Mouse (Mus musculus) CH12.LX (cell line): ENCODE results near the gene Stat5b. TPM values are rescaled to one million over a fixed set of nuclear protein-coding genes. Genes with fewer than 3 reads are reported as not detected.

Experiments
- DNase-seq: peaks from one replicate; pipeline ENCODE4 v3.0.0-alpha.2; 2013; ENCODE audit errors: extremely low read depth
- H3K27ac ChIP-seq: 2 replicates; pipeline ENCODE4 v1.5.1; 2012; ENCODE audit warnings: low read depth, mild to moderate bottlenecking, control low read depth, moderate library complexity; ENCODE audit not compliant: insufficient read depth
- H3K27me3 ChIP-seq: replicated peaks from 2 replicates; pipeline ENCODE3; 2012; ENCODE audit warnings: inconsistent platforms
- H3K36me3 ChIP-seq, 2 experiments: replicated peaks in 1 of 2; 2 replicates each; pipeline versions ENCODE3 to v1.6.1; 2012; ENCODE audit warnings: inconsistent platforms in 1 of 2, low read length in 1 of 2, mild to moderate bottlenecking in 1 of 2, mixed read lengths in 1 of 2, moderate library complexity in 1 of 2; ENCODE audit not compliant: control insufficient read depth in 1 of 2, insufficient read depth in 1 of 2
- H3K4me1 ChIP-seq, 2 experiments: 2 replicates each; pipeline ENCODE4 v1.6.1; 2012; ENCODE audit warnings: inconsistent platforms in 1 of 2, moderate library complexity in 1 of 2; ENCODE audit not compliant: insufficient read depth in 2 of 2, control insufficient read depth in 1 of 2
- H3K4me2 ChIP-seq: 2 replicates; pipeline ENCODE4 v1.6.1; 2012; ENCODE audit warnings: low read depth, mild to moderate bottlenecking, control low read depth; ENCODE audit not compliant: poor library complexity, insufficient read depth, severe bottlenecking
- H3K4me3 ChIP-seq, 3 experiments: fragments of 150-350 bp in 1 of 3; sonication (generic) in 1 of 3; replicated peaks in 1 of 3; 2 replicates each; pipeline versions ENCODE3 to v1.5.1; 2011 to 2012; ENCODE audit warnings: low read depth in 2 of 3, low read length in 2 of 3, mild to moderate bottlenecking in 2 of 3, moderate library complexity in 2 of 3, control low read depth in 1 of 3, improper control_type of control experiment in 1 of 3, inconsistent platforms in 1 of 3, mixed read lengths in 1 of 3; ENCODE audit not compliant: poor library complexity in 1 of 3
- H3K79me2 ChIP-seq: replicated peaks from 2 replicates; pipeline ENCODE4 v1.6.1; 2012; ENCODE audit warnings: mild to moderate bottlenecking, moderate library complexity; ENCODE audit not compliant: control insufficient read depth, poor library complexity, insufficient read depth, severe bottlenecking; ENCODE audit errors: extremely low read depth
- H3K9ac ChIP-seq: 2 replicates; pipeline ENCODE4 v1.6.1; 2012; ENCODE audit warnings: low read depth, mild to moderate bottlenecking, control low read depth, moderate library complexity; ENCODE audit not compliant: insufficient read depth
- H3K9me3 ChIP-seq: replicated peaks from 2 replicates; pipeline ENCODE3; 2012; ENCODE audit warnings: low read length, inconsistent platforms, mixed read lengths
- CHD1 ChIP-seq: IDR thresholded peaks from 2 replicates; pipeline ENCODE4 v1.6.1; 2012; ENCODE audit warnings: low read depth, low read length, improper control_type of control experiment, inconsistent platforms
- CHD2 ChIP-seq: IDR thresholded peaks from 2 replicates; pipeline ENCODE4 v1.6.1; 2011; ENCODE audit warnings: low read length, improper control_type of control experiment
- CTCF ChIP-seq, 2 experiments: IDR thresholded peaks in 1 of 2; conservative IDR thresholded peaks in 1 of 2; 2 replicates each; pipeline ENCODE4 v1.5.1; 2011 to 2012; ENCODE audit warnings: low read depth in 2 of 2, low read length in 2 of 2, improper control_type of control experiment in 1 of 2, inconsistent platforms in 1 of 2, mild to moderate bottlenecking in 1 of 2, moderate library complexity in 1 of 2
- ELF1 ChIP-seq: IDR thresholded peaks from 2 replicates; pipeline ENCODE4 v1.6.1; 2014; ENCODE audit warnings: low read depth, mild to moderate bottlenecking, inconsistent platforms, low read length, improper control_type of control experiment
- GABPA ChIP-seq: IDR thresholded peaks from 2 replicates; pipeline ENCODE4 v1.6.1; 2012; ENCODE audit warnings: low read depth, low read length, improper control_type of control experiment, inconsistent platforms; ENCODE audit not compliant: insufficient replicate concordance
- IRF4 ChIP-seq: IDR thresholded peaks from 2 replicates; pipeline ENCODE4 v1.6.1; 2014; ENCODE audit warnings: low read depth, mild to moderate bottlenecking, inconsistent platforms, low read length, improper control_type of control experiment
- JUN ChIP-seq: IDR thresholded peaks from 2 replicates; pipeline ENCODE4 v1.6.1; 2011; ENCODE audit warnings: low read depth, mild to moderate bottlenecking, low read length, improper control_type of control experiment, moderate library complexity; ENCODE audit not compliant: insufficient read depth
- KAT2A ChIP-seq: IDR thresholded peaks from 2 replicates; pipeline ENCODE4 v1.6.1; 2012; ENCODE audit warnings: low read length, improper control_type of control experiment, inconsistent platforms; ENCODE audit not compliant: insufficient replicate concordance
- MAX ChIP-seq: IDR thresholded peaks from 2 replicates; pipeline ENCODE4 v1.6.1; 2011; ENCODE audit warnings: low read length, improper control_type of control experiment
- MAZ ChIP-seq: IDR thresholded peaks from 2 replicates; pipeline ENCODE4 v1.6.1; 2012; ENCODE audit warnings: low read depth, mild to moderate bottlenecking, inconsistent platforms, low read length, improper control_type of control experiment, moderate library complexity
- MXI1 ChIP-seq: IDR thresholded peaks from 2 replicates; pipeline ENCODE4 v1.6.1; 2011; ENCODE audit warnings: mild to moderate bottlenecking, low read depth, low read length, improper control_type of control experiment
- MYC ChIP-seq: IDR thresholded peaks from 2 replicates; pipeline ENCODE4 v1.6.1; 2011; ENCODE audit warnings: low read depth, mild to moderate bottlenecking, improper control_type of control experiment, low read length
- NELFE ChIP-seq: IDR thresholded peaks from 2 replicates; pipeline ENCODE4 v1.6.1; 2011; ENCODE audit warnings: low read depth, low read length, improper control_type of control experiment
- NRF1 ChIP-seq: IDR thresholded peaks from 2 replicates; pipeline ENCODE4 v1.6.1; 2014; ENCODE audit warnings: low read depth, mild to moderate bottlenecking, inconsistent platforms, low read length, improper control_type of control experiment, moderate library complexity
- PAX5 ChIP-seq: IDR thresholded peaks from 2 replicates; pipeline ENCODE4 v1.6.1; 2012; ENCODE audit warnings: low read length, inconsistent platforms, mixed read lengths
- POLR2A ChIP-seq: IDR thresholded peaks from 2 replicates; pipeline ENCODE4 v1.6.1; 2011; ENCODE audit warnings: low read depth, mild to moderate bottlenecking, improper control_type of control experiment, low read length
- POLR2AphosphoS2 ChIP-seq: IDR thresholded peaks from 2 replicates; pipeline ENCODE4 v1.6.1; 2011; ENCODE audit warnings: low read depth, low read length, improper control_type of control experiment
- RAD21 ChIP-seq: IDR thresholded peaks from 2 replicates; pipeline ENCODE4 v1.6.1; 2011; ENCODE audit warnings: low read depth, mild to moderate bottlenecking, low read length, improper control_type of control experiment, moderate library complexity
- RCOR1 ChIP-seq: conservative IDR thresholded peaks from 2 replicates; pipeline ENCODE4 v1.6.1; 2012; ENCODE audit warnings: low read depth, mild to moderate bottlenecking, inconsistent platforms, low read length, improper control_type of control experiment
- SIN3A ChIP-seq: IDR thresholded peaks from 2 replicates; pipeline ENCODE4 v1.6.1; 2012; ENCODE audit warnings: low read length, improper control_type of control experiment, inconsistent platforms
- SMC3 ChIP-seq: IDR thresholded peaks from 2 replicates; pipeline ENCODE4 v1.6.1; 2011; ENCODE audit warnings: low read depth, low read length, improper control_type of control experiment
- TCF12 ChIP-seq: IDR thresholded peaks from 2 replicates; pipeline ENCODE4 v1.6.1; 2014; ENCODE audit warnings: low read depth, mild to moderate bottlenecking, inconsistent platforms, low read length, improper control_type of control experiment
- UBTF ChIP-seq: IDR thresholded peaks from 2 replicates; pipeline ENCODE4 v1.6.1; 2012; ENCODE audit warnings: low read depth, mild to moderate bottlenecking, inconsistent platforms, low read length, improper control_type of control experiment, moderate library complexity
- USF1 ChIP-seq: IDR thresholded peaks from 2 replicates; pipeline ENCODE4 v1.6.1; 2014; ENCODE audit warnings: low read depth, mild to moderate bottlenecking, inconsistent platforms, low read length, improper control_type of control experiment
- ZKSCAN1 ChIP-seq: IDR thresholded peaks from 2 replicates; pipeline ENCODE4 v1.6.1; 2012; ENCODE audit warnings: low read depth, inconsistent platforms, low read length, improper control_type of control experiment, borderline replicate concordance
- ZMIZ1 ChIP-seq: IDR thresholded peaks from 2 replicates; pipeline ENCODE4 v1.6.1; 2012; ENCODE audit warnings: low read depth, mild to moderate bottlenecking, inconsistent platforms, low read length, improper control_type of control experiment
- ZNF384 ChIP-seq: IDR thresholded peaks from 2 replicates; pipeline ENCODE4 v1.6.1; 2012; ENCODE audit warnings: low read depth, low read length, improper control_type of control experiment, inconsistent platforms
- dilution Hi-C: fragments of 300-500 bp; cut with MboI; formaldehyde crosslinking; loops from 2 replicates; pipeline ENCODE4 v1.14.3; 2020; ENCODE audit warnings: low sequenced_read_pairs; ENCODE audit not compliant: extremely low pct_unique_long_range_greater_than_20kb, extremely low pct_ligation_motif_present
- in situ Hi-C: fragments of 300-500 bp; cut with MboI; formaldehyde crosslinking; loops from 3 replicates; pipeline ENCODE4 v1.14.3; 2019; ENCODE audit warnings: low sequenced_read_pairs, low pct_ligation_motif_present, low pct_unique_long_range_greater_than_20kb, mixed read lengths
- polyA plus RNA-seq: library from polyadenylated mRNA; unstranded; fragments of >175 nt; gene quantifications from 2 replicates; pipeline ENCODE4 v1.2.1, GENCODE M21; 2012; ENCODE audit warnings: low read depth; ENCODE audit not compliant: insufficient read length
- total RNA-seq, 2 experiments: library from RNA; depleted of rRNA; stranded (reverse); fragments of 300-350 nt in 1 of 2; fragments of >200 nt in 1 of 2; gene quantifications; 2 replicates each; pipeline ENCODE4 v1.2.3; 2012 to 2014

Gene Stat5b
- total and polyA plus RNA-seq, 3 experiments, result 11.4 to 24.4 (median 14.0) TPM

GRCm38 (mm10) chr11:100811132-100811531 lies 39.4 kb downstream of the Stat5b start:
- Histone ChIP-seq H3K9ac (no peak overlapping the region), H3K4me2 (no peak overlapping the region), H3K4me1 (peaks cover 0 to 4% of the 10 kb centered on the region in 2 experiments; a peak in 1 of 4 replicates), H3K27ac (no peak overlapping the region), H3K79me2 (no peaks in the 10 kb centered on the region), H3K9me3 (peaks cover 10% of the 10 kb centered on the region), H3K4me3 (no peak overlapping the region), H3K36me3 (peaks cover 3 to 19% of the 10 kb centered on the region in 2 experiments), H3K27me3 (no peaks in the 10 kb centered on the region)
- no peak for TF ChIP-seq NRF1
- no peak for TF ChIP-seq NELFE
- no peak for TF ChIP-seq JUN
- TF ChIP-seq MAX, result no peak
- no peak; the same call in 1 of the 2 replicates for TF ChIP-seq RAD21
- no peak for TF ChIP-seq MAZ
- TF ChIP-seq ZNF384, result no peak
- no peak for TF ChIP-seq UBTF
- TF ChIP-seq CTCF (conservative IDR thresholded peaks at IDR 0.05 in 1 of 2, IDR thresholded peaks at IDR 0.05 in 1 of 2; ENCODE audit: low read depth in 2 of 2, low read length in 2 of 2), result peak; percentile 34 to 45; a peak in 3 of 4 replicates
- no peak for TF ChIP-seq MYC
- peak; percentile 2; the same call in 1 of the 2 replicates for TF ChIP-seq SMC3
- no peak for TF ChIP-seq TCF12
- no peak for TF ChIP-seq PAX5
- in situ Hi-C loops, result no loop called here
- dilution Hi-C loops, result no loop called here
- no peak for DNase-seq

- H3K27ac ChIP-seq, result no peak overlapping the region
- dilution Hi-C loops (no loop called here), in situ Hi-C loops (no loop called here)
- H3K9ac ChIP-seq, result no peak overlapping the region
- no peak overlapping the region for H3K4me3 ChIP-seq
- H3K4me2 ChIP-seq, result no peak overlapping the region
- peaks cover 10% of the 10 kb centered on the region for H3K9me3 ChIP-seq
- H3K36me3 ChIP-seq, result peaks cover 3 to 22% of the 10 kb centered on the region in 2 experiments
- no peaks in the 10 kb centered on the region for H3K79me2 ChIP-seq
- H3K27me3 ChIP-seq, result no peaks in the 10 kb centered on the region
- no peak for DNase-seq
- H3K4me1 ChIP-seq, result peaks cover 0 to 7% of the 10 kb centered on the region in 2 experiments; a peak in 1 of 4 replicates
- TF ChIP-seq SIN3A, result no peak
- TF ChIP-seq KAT2A, result no peak
- TF ChIP-seq MXI1, result no peak
- no peak for TF ChIP-seq POLR2AphosphoS2
- TF ChIP-seq MYC, result no peak
- TF ChIP-seq USF1, result no peak
- no peak for TF ChIP-seq CHD1
- TF ChIP-seq RAD21, result no peak
- no peak for TF ChIP-seq GABPA
- TF ChIP-seq ZMIZ1, result no peak
- TF ChIP-seq PAX5, result no peak
- TF ChIP-seq ELF1, result no peak
- no peak for TF ChIP-seq IRF4
- TF ChIP-seq CHD2, result no peak
- no peak for TF ChIP-seq RCOR1
- no peak for TF ChIP-seq ZKSCAN1
- no peak for TF ChIP-seq MAZ
- TF ChIP-seq NELFE, result no peak
- TF ChIP-seq POLR2A, result no peak
- TF ChIP-seq ZNF384, result no peak
Observed at GRCm38 (mm10) chr11:100810516-100810915, 40.0 kb downstream of the Stat5b start.
